Mouse (Mus musculus): ENCODE data around the gene Ankrd13d. TPM values are rescaled to one million over a fixed set of nuclear protein-coding genes. Genes with fewer than 3 reads are reported as not detected.

The Ankrd13d gene
- total and polyA plus RNA-seq, 3 experiments = 0.96 to 2.6 TPM; not detected in 1

DNA sequence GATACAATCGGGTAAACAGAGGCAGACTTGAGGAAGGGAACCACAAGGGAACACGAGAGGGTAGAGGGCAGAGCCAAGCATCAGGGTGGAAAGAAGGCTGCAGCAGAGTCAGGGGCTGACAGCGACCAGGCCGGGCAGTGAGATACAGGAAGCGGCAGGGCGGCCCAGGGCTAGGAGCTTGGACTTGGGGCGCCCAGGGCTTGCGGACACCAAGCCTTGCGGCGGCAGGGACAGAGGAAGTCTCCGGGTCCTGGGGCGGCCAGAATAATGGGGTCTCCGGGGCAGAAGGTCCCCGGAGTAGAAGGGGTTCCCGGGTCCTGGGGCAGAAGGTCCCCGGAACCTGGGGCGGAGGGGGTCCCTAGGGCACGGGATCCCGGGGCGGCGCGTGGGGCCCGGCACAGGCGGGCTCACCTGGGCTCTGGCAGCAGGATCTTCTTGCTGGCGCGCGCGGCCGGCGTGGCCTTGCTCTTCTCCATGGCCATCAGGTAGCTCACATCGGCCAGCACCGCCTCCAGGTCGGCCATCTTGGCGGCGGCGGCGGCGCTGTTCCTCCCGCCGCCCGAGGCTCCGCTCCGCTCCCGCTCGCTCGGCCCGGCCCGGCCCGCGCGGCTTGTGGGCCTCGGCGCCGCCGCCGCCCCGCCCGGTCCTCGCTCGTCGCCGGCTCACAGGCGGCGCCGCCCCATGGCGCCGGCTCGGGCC lies 22.7 kb upstream of the Ankrd13d start:
- DNase-seq (ENCODE audit: low read depth, low spot score) = peak; percentile 62
- Histone ChIP-seq H3K4me1 (ENCODE audit: control insufficient read depth in 1 of 2, insufficient read depth in 2 of 2, low read length in 2 of 2) (peaks cover 12 to 48% of the 10 kb centered on the region in 2 experiments), H3K27me3 (ENCODE audit: control insufficient read depth in 1 of 2, insufficient read depth in 2 of 2, low read length in 2 of 2) (no peaks in the 10 kb centered on the region), H3K36me3 (ENCODE audit: control insufficient read depth in 1 of 2, insufficient read depth in 2 of 2, low read length in 2 of 2) (peaks cover 0 to 32% of the 10 kb centered on the region in 2 experiments; a peak in 2 of 4 replicates), H3K27ac (ENCODE audit: control insufficient read depth, low read depth, low read length) (peak overlapping the region; percentile 90), H3K9ac (ENCODE audit: control insufficient read depth, low read depth, low read length, poor library complexity, severe bottlenecking) (peak overlapping the region; percentile 93), H3K79me2 (ENCODE audit: control insufficient read depth, insufficient read depth, low read length, poor library complexity) (peaks cover 50% of the 10 kb centered on the region), H3K9me3 (replicated peaks; ENCODE audit: insufficient read depth, low read length) (no peaks in the 10 kb centered on the region), H3K4me3 (ENCODE audit: control insufficient read depth in 1 of 2, insufficient read depth in 1 of 2, low read depth in 2 of 2, low read length in 2 of 2) (peak overlapping the region; percentile 75 to 99)
- TF ChIP-seq POLR2A (IDR thresholded peaks at IDR 0.05; ENCODE audit: control insufficient read depth in 1 of 2, insufficient read depth in 1 of 2, low read depth in 1 of 2, low read length in 2 of 2, poor library complexity in 1 of 2) = 0 out of 4 replicates have a peak, but pooled peaks of 1 of the 2 experiments have one; percentile 2
- peak; percentile 26; the same call in 1 of the 2 replicates for TF ChIP-seq ELF1 (IDR thresholded peaks at IDR 0.05; ENCODE audit: low read depth, low read length)
- TF ChIP-seq CHD1 (IDR thresholded peaks at IDR 0.05; ENCODE audit: low read depth, low read length) = 0 out of 2 replicates have a peak, but pooled peaks have one; percentile 80
- TF ChIP-seq MAX (IDR thresholded peaks at IDR 0.05; ENCODE audit: low read length) = no peak
- 0 out of 2 replicates have a peak, but pooled peaks have one; percentile 15 for TF ChIP-seq TBP (IDR thresholded peaks at IDR 0.05; ENCODE audit: low read depth, low read length)
- no peak for TF ChIP-seq ETS1 (IDR thresholded peaks at IDR 0.05; ENCODE audit: low read depth, low read length)
- peak; percentile 50; the same call in 1 of the 2 replicates for TF ChIP-seq SIN3A (IDR thresholded peaks at IDR 0.05; ENCODE audit: low read length)
- TF ChIP-seq UBTF (IDR thresholded peaks at IDR 0.05; ENCODE audit: borderline replicate concordance, insufficient read depth, low read depth, low read length) = peak; percentile 35; the same call in 1 of the 2 replicates

DNA sequence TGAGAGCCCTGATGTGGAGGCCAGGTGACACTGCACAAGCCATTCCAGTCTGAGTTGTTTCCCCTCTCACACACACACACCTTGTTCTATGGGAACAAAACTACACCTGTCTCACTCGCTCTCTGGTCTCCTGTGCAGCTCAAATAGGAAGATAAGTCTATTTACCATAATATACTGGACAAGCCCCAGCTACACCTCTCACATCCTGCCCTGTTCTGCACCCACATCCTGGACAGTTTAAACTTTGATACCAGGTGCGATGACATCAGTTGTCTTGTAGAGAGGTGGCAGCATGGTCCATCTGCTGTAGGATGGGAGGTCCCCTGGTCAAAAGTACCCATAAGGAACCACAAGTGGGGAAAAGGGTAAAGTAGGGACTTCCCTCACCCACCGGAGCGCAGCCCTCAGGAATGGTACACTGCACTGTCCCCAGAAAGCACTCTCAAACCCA lies 22.0 kb upstream of the Ankrd13d start:
- TF ChIP-seq BHLHE40 (IDR thresholded peaks at IDR 0.05; ENCODE audit: borderline replicate concordance, low read depth, low read length) (no peak), ETS1 (IDR thresholded peaks at IDR 0.05; ENCODE audit: low read depth, low read length) (peak; percentile 8; the same call in 1 of the 2 replicates), GATA1 (IDR thresholded peaks at IDR 0.05; ENCODE audit: low read depth, low read length) (no peak), TCF12 (IDR thresholded peaks at IDR 0.05; ENCODE audit: low read depth, low read length) (no peak), MXI1 (IDR thresholded peaks at IDR 0.05; ENCODE audit: low read depth, low read length) (no peak), KAT2A (conservative IDR thresholded peaks at IDR 0.05; ENCODE audit: low read depth, low read length) (no peak), NELFE (IDR thresholded peaks at IDR 0.05; ENCODE audit: low read depth, low read length) (no peak), MEF2A (IDR thresholded peaks at IDR 0.05; ENCODE audit: extremely low read depth, insufficient replicate concordance, low read depth, low read length, poor library complexity, severe bottlenecking) (no peak), SIN3A (IDR thresholded peaks at IDR 0.05; ENCODE audit: low read length) (no peak)
- Histone ChIP-seq H3K27ac (ENCODE audit: control insufficient read depth, low read depth, low read length) (peak overlapping the region; percentile 90), H3K9ac (ENCODE audit: control insufficient read depth, low read depth, low read length, poor library complexity, severe bottlenecking) (peak overlapping the region; percentile 93), H3K4me3 (ENCODE audit: control insufficient read depth in 1 of 2, insufficient read depth in 1 of 2, low read depth in 2 of 2, low read length in 2 of 2) (peak overlapping the region; percentile 75 to 99), H3K79me2 (ENCODE audit: control insufficient read depth, insufficient read depth, low read length, poor library complexity) (peaks cover 50% of the 10 kb centered on the region), H3K9me3 (replicated peaks; ENCODE audit: insufficient read depth, low read length) (no peaks in the 10 kb centered on the region), H3K4me1 (ENCODE audit: control insufficient read depth in 1 of 2, insufficient read depth in 2 of 2, low read length in 2 of 2) (peaks cover 14 to 53% of the 10 kb centered on the region in 2 experiments), H3K36me3 (ENCODE audit: control insufficient read depth in 1 of 2, insufficient read depth in 2 of 2, low read length in 2 of 2) (peaks cover 0 to 36% of the 10 kb centered on the region in 2 experiments; a peak in 2 of 4 replicates), H3K27me3 (ENCODE audit: control insufficient read depth in 1 of 2, insufficient read depth in 2 of 2, low read length in 2 of 2) (no peaks in the 10 kb centered on the region)
- peak; percentile 42 for DNase-seq (ENCODE audit: low read depth, low spot score)
